Mouse (Mus musculus): ENCODE results near the gene Cnfn.

DNA sequence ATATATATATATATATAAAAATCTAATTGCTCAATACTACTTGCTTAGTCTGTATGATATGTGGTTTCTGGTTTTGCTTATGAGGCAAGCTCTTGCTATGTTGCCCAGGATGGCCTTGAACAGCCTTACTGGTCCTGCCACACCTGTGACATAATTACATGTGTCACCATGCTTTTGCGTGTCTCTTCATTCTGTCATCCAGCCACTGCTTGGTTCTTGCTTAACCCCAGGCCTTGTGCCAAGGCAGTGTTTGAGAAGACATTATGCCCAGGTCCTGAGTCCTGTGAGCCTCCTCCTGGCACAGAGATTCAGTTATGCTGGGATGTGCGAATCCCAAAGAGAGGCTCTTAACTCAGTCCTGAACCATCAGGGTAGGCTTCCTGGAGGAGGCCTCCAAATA is 46.3 kb downstream of the Cnfn start:
- TF ChIP-seq CTCF (IDR thresholded peaks at IDR 0.05) (no peak), EP300 (IDR thresholded peaks at IDR 0.05) (no peak)

Data from lung, postnatal 0 days (tissue).